Mouse (Mus musculus): ENCODE data around the gene Dbp.
A peak's percentile ranks its signal among the peaks of the same experiment; 100 is the strongest.

Dbp gene

GRCm38 (mm10) chr7:45723781-45724180 is 18.9 kb downstream of the Dbp start:
- DNase-seq (ENCODE audit: low spot score), result no peak

DNA sequence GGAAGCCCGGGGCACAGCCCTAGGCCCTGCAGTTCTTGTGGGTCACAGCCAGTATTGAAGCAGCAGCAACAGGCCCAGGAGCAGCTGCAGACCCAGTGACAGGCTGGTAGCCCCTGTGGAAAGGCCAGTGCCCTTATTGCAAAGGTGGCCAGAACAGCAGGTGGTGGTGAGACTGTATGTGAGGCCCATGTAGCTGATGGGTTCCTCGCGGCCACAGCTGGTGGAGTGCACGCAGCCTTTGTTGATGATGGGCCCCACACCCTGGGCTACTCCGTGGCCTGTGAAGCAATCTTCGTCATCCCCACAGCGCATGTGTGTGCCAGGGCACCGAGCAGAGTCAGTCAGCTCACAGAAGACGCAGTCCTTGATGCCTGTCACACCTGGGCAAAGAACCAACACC is 20.3 kb downstream of the Dbp start:
- no peak for DNase-seq (ENCODE audit: low spot score)

DNA sequence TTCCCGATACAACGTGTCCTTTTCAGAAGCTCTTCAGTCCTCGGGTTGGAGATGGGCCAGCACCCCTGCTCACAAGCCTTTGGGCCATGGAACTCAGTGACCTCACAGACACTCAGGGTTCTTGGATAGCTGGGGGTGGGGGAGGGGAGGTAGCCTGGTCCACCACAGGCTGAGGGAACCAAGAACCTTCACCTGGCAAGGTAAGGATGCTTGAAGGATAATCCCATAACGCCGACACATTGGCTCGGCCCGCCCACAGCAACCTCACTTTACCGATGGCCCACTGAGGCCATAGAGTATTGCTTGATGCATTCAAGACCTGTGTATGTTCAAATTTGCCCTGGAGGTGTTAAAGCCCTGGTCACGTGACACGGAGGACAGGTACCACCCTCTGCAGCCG is 20.8 kb downstream of the Dbp start, which contains the start of gene Spaca4:
Gene Spaca4, minus strand, starts transcription at position 101 of the 400 bp plus-strand sequence.
- DNase-seq (ENCODE audit: low spot score), result no peak

DNA sequence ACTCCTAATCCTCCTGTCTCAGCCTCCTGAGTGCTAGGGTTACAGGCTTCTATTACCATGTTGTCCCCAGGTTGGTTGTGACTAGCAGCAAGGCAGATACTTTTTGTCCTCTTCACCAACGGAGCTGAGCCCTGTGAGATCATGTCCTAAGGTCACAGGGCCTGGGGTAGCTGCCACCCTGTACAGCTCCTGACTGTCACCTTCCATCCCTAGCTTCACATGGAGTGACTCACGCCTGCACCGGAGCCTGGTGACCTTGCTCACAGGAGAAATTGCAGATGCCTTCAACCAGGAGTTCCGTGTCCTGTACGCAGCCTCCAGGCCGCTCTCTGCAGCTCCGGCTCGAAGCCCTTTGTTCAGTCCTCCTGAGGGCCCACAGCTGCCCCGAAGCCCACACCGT is 21.5 kb downstream of the Dbp start:
- DNase-seq (ENCODE audit: low spot score), result no peak

- no peak for DNase-seq (ENCODE audit: low spot score)
Observed at GRCm38 (mm10) chr7:45727625-45728024, 22.7 kb downstream of the Dbp start.

DNA sequence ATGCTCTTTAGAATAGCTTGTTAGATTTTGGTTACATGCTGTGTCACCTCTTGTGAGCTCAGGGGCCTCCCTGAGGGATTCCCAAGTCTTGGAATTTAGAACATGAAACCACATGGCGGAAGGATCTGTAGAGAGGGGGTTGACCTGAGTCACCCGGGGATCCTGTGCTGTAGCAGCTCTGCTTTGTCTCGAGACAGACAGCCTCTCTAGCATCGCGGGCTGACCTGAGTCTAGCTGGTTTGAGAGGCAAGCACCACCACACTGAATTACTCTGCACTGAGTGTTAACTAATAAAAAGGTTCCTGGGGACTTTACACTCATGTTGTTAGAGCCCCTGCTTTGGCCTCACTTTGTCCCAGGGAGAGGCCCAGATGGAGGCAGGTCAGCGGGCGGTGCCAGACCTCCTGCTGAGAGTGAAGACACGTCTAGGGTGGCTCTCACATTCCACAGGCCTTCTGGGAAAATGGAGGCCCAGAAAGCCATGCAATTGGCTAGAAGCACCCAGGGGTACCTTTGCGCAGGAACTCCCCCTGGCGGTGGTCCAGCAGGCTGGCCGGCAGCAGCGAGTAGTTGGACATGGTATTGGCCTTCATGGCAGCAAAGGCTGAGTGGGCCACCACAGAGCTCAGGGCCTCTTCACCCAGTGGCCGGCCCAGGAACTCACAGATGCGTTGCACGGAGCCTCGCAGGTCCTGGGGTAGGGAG is 26.0 kb downstream of the Dbp start:
- DNase-seq (ENCODE audit: low spot score), result peak; percentile 83

- no peak for DNase-seq (ENCODE audit: low spot score)
Observed at GRCm38 (mm10) chr7:45733477-45733876, 28.6 kb downstream of the Dbp start.

DNA sequence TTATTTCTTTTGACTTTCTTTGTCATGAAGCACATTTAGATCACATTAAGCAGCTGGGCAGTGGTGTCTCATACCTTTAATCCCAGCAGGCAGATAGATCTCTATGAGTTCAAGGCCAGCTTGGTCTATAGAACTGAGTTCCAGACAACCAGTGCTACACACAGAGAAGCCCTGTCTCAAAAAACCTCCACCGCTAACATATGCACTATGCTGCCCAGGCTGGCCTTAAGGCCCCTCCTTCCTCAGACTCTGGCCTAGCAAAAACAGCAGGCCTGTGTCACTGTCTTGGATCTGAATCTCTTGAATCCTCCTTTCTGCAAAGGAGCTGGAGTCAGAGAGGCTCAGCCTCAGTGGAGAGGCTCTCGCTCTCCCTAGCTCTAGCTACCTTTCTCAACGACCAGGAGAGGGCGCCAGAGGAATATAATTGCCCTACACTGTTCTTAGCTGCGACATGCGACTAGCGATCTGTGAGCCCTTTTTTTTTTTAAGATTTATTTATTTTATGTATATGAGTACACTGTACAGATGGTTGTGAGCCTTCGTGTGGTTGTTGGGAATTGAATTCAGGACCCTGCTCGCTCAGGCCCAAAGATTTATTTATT is 34.4 kb downstream of the Dbp start:
- peak; percentile 88 for DNase-seq (ENCODE audit: low spot score)

GRCm38 (mm10) chr7:45739820-45740219 is 34.9 kb downstream of the Dbp start:
- DNase-seq (ENCODE audit: low spot score), result no peak

GRCm38 (mm10) chr7:45741308-45741707 is 36.4 kb downstream of the Dbp start:
- DNase-seq (ENCODE audit: low spot score), result no peak

- DNase-seq (ENCODE audit: low spot score), result no peak
Observed at GRCm38 (mm10) chr7:45741777-45742176, 36.9 kb downstream of the Dbp start.

DNA sequence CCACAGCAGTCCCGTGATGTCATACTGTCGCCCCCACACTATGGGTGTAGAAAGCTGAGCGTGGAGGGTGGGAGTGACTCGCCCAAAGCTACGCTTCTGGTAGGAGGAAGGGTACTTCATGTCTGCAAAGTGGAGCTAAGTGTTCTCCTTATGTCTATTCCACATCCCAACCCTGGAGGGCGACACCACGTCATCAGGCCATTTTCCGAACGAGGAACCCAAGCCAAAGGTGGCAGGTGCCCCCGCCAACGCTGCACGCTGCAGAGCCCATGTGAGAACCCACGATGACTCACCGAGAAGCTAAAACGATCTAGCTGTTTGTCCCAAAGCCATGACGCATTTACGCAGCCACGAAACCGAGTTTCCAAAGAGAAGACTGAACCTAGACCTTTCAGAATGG is 37.5 kb downstream of the Dbp start:
- DNase-seq (ENCODE audit: low spot score), result no peak

- peak; percentile 63 for DNase-seq (ENCODE audit: low spot score)
Observed at GRCm38 (mm10) chr7:45744387-45744786, 39.5 kb downstream of the Dbp start.

- peak; percentile 32 for DNase-seq (ENCODE audit: low spot score)
Observed at GRCm38 (mm10) chr7:45746518-45746917, 41.6 kb downstream of the Dbp start.

DNA sequence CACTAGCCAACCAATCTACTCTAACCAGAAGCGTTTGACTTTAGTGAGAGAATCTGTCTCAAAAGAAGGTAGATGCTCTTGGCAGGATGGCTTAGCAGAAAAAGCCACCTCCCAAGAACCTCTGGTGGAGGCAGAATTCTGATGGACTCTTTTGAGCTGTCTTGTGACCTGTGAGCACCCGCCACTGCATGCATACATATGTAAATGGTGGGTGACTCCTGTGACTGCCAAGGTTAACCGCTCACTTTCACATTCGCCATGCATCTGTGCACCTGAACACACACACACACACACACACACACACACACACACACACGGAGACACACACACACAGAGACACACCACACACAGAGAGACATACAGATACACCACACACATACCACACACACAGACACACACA is 42.6 kb downstream of the Dbp start:
- no peak for DNase-seq (ENCODE audit: low spot score)

DNA sequence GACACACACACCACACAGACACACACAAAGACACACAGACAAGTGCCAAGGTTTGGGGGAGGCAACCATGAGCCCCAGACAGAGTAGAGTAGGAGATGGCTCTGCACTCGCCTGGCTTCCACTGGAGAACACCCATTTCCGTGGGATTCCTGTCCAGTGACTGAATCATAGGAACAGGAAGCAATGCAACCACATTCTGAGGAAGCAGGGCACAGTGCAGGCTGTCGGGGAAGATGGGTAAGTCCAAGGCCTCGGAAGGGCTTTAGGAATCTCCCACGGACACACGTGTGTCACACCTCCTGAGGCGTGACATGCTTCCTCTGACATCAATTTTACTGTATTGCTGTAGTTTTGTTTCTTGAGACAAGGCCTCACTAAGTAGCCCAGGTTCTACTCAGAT is 43.2 kb downstream of the Dbp start:
- DNase-seq (ENCODE audit: low spot score), result no peak

DNA sequence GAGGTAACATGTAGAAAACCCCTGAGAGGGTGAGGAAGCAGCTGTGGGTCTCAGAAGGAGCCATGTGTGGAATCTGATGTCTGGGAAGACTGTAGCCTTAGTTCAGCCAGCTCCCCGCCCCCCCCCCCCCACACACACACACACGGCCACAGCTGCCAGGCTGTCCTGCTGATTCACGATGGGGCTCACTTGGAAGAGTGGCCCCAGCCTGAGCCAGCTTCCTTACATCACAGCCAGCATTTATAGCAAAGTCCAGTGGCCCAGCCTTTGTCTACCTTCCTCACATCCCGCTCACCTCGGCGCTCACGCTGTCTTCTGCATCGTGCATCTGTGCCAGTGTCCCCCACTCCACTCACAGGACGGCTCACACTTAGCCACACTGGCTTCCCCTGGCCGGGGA is 44.5 kb downstream of the Dbp start:
- no peak for DNase-seq (ENCODE audit: low spot score)

DNA sequence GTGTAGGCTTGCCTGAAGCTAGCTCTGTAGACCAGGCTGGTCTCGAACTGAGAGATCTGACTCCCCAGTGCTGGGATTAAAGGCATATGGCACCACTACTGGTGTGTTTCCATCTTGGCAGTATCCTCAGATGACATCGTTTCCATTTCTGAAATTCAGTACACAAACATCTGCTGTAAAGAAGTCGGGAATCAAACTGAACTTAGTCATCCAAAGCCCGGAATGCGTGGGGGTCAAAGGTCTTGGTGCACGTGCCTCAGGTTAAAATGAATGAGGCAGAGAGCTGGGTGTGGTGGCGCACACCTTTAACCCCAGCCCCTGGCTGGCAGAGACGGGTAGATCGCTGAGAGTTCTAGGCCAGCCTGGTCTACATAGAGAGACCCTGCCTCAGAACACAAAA is 45.3 kb downstream of the Dbp start:
- no peak for DNase-seq (ENCODE audit: low spot score)

DNA sequence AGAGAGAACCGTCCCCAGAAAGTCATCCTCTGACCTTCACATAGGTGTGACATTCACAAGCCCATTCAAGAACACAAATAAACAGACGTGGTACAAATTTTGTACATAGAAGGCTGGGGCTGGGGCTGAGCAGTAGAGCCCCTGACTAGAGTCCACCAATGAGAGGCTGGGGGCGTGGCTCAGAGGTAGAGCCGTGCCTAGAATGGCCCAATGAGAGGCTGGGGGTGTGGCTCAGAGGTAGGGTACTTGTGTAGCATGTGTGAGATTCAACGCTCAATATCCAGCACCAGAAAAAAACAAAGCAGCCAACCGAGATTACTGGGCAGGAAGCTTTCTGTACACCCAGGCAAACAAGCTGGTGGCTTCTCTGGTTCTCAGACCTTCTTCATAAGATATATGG is 50.8 kb downstream of the Dbp start:
- DNase-seq (ENCODE audit: low spot score), result no peak

- peak; percentile 36 for DNase-seq (ENCODE audit: low spot score)
Observed at GRCm38 (mm10) chr7:45759400-45759799, 54.5 kb downstream of the Dbp start.
